Mouse (Mus musculus): Measurements from ENCODE around the gene Slc6a21.

GRCm38 (mm10) chr7:45333431-45333982 lies 56.2 kb downstream of the Slc6a21 start, which contains the start of gene Trpm4:
- TF ChIP-seq CTCF (IDR thresholded peaks at IDR 0.05; ENCODE audit: borderline replicate concordance, insufficient read depth, low read depth, low read length): no peak
- peak; percentile 48; the same call in 1 of the 2 replicates for TF ChIP-seq POLR2A (IDR thresholded peaks at IDR 0.05; ENCODE audit: borderline replicate concordance, insufficient read depth, low read length)

Data from cerebellum, adult 2 months (tissue).